Comparison of ENCODE assay signal across 24 mouse cellular contexts in genomic region chrX:93760770-93761169, GRCm38 (mm10).
"Had no signal": no experiment of that assay in that cellular context is flagged by ENCODE, and none has a peak within 500 bp of the region (broad histone marks: within the 10 kb centered on the region; RNA-seq: fewer than 3 reads in every experiment).

No protein-coding gene starts in this region.

- H3K27me3 ChIP-seq: heart, embryonic 15.5 days; hindbrain, embryonic 13.5 days; hindbrain, embryonic 15.5 days had no signal

- ATAC-seq: hindbrain, postnatal 0 days; intestine, postnatal 0 days had no signal

- H3K27ac ChIP-seq: heart, adult 2 months; heart, embryonic 13.5 days; heart, embryonic 15.5 days; hindbrain, embryonic 13.5 days; hindbrain, embryonic 15.5 days; hindbrain, postnatal 0 days; layer of hippocampus, adult 2 months; left cerebral cortex, adult 2 months; limb, embryonic 10.5 days; limb, embryonic 12.5 days had no signal

- H3K9me3 ChIP-seq: heart, embryonic 13.5 days; heart, embryonic 15.5 days; hindbrain, embryonic 13.5 days; hindbrain, embryonic 15.5 days; limb, embryonic 10.5 days; limb, embryonic 12.5 days had no signal

- DNase-seq: gastrocnemius, postnatal 14 days; gastrocnemius, postnatal 36 days; heart, adult 11 months; heart, adult 2 months; heart, postnatal 14 days; heart, postnatal 36 days; kidney, adult 18-20 months; kidney, adult 8-10 months; kidney, postnatal 10 days; kidney, postnatal 25 days; kidney, postnatal 4 days; liver had no signal

- H3K4me3 ChIP-seq: heart, adult 2 months; heart, embryonic 13.5 days; heart, embryonic 15.5 days; hindbrain, embryonic 13.5 days; hindbrain, embryonic 15.5 days; layer of hippocampus, adult 2 months; left cerebral cortex, adult 2 months; limb, embryonic 10.5 days; limb, embryonic 12.5 days had no signal

- H3K4me1 ChIP-seq: heart, embryonic 15.5 days; hindbrain, embryonic 15.5 days; limb, embryonic 10.5 days; limb, embryonic 12.5 days had no signal

- H3K36me3 ChIP-seq: heart, embryonic 15.5 days; hindbrain, embryonic 13.5 days; hindbrain, embryonic 15.5 days; limb, embryonic 10.5 days had no signal

- H3K4me2 ChIP-seq: heart, embryonic 11.5 days; heart, embryonic 13.5 days; heart, embryonic 15.5 days; hindbrain, embryonic 13.5 days; hindbrain, embryonic 15.5 days; limb, embryonic 12.5 days; liver, embryonic 11.5 days had no signal

- H3K9ac ChIP-seq: heart, embryonic 13.5 days; heart, embryonic 15.5 days; hindbrain, embryonic 13.5 days; hindbrain, embryonic 15.5 days; limb, embryonic 12.5 days had no signal
